Mouse (Mus musculus): ENCODE data around the gene Mib2.
"Not testable (repeated sequence)": the region's sequence is repeated elsewhere in the genome, so short reads cannot be mapped to it uniquely, and the experiment has no call there.

Gene Mib2
- long read RNA-seq, experiment 1, partial matches to known transcripts: 3 of 8 reads
- long read RNA-seq, experiment 1, other reads (novel, unspliced or antisense): 5 of 8 reads
- long read RNA-seq, experiment 2, partial matches to known transcripts: 4 of 10 reads
- long read RNA-seq, experiment 2, other reads (novel, unspliced or antisense): 6 of 10 reads

GRCm38 (mm10) chr4:155668689-155669597 is at the start of gene Mib2:
TSS of gene Mib2 (minus strand) at chr4:155669198.
- intact Hi-C loops (cut with DNase I): no loop called here

- intact Hi-C loops (cut with DNase I): no loop called here
These were observed 41.7 kb upstream of the Mib2 start for GRCm38 (mm10) chr4:155710521-155711252.

GRCm38 (mm10) chr4:155708988-155709387 is 40.0 kb upstream of the Mib2 start:
- intact Hi-C loops (cut with DNase I): no loop called here

GRCm38 (mm10) chr4:155708582-155708981 is 39.6 kb upstream of the Mib2 start:
- intact Hi-C loops (cut with DNase I): no loop called here

GRCm38 (mm10) chr4:155705592-155705929 is 36.6 kb upstream of the Mib2 start:
- intact Hi-C loops (cut with DNase I): no loop called here

- intact Hi-C loops (cut with DNase I): no loop called here
These were observed 36.0 kb upstream of the Mib2 start, which contains the start of gene Ssu72 for GRCm38 (mm10) chr4:155704721-155705591. TSS of gene Ssu72 (plus strand) at chr4:155704800.

GRCm38 (mm10) chr4:155703425-155703929 is 34.5 kb upstream of the Mib2 start:
- intact Hi-C loops (cut with DNase I): no loop called here

GRCm38 (mm10) chr4:155700425-155700824 is 31.4 kb upstream of the Mib2 start:
- intact Hi-C loops (cut with DNase I): no loop called here

GRCm38 (mm10) chr4:155696261-155697255 is 27.6 kb upstream of the Mib2 start:
- intact Hi-C loops (cut with DNase I): loop anchor here (10.0 kb wide), 1 partner anchor 212 kb away; no protein-coding TSS in a partner anchor

- intact Hi-C loops (cut with DNase I): loop anchor here (10.0 kb wide), 1 partner anchor 211 kb away; no protein-coding TSS in a partner anchor
These were observed 26.6 kb upstream of the Mib2 start for GRCm38 (mm10) chr4:155695531-155696062.

- intact Hi-C loops (cut with DNase I): loop anchor here (10.0 kb wide), 1 partner anchor 210 kb away; no protein-coding TSS in a partner anchor
These were observed 25.7 kb upstream of the Mib2 start for GRCm38 (mm10) chr4:155694482-155695401.

GRCm38 (mm10) chr4:155694111-155694481 is 25.1 kb upstream of the Mib2 start, which contains the start of gene Fndc10:
TSS of gene Fndc10 (plus strand) at chr4:155694342.
- intact Hi-C loops (cut with DNase I): loop anchor here (10.0 kb wide), 1 partner anchor 209 kb away; no protein-coding TSS in a partner anchor

GRCm38 (mm10) chr4:155692421-155692820 is 23.4 kb upstream of the Mib2 start:
- intact Hi-C loops (cut with DNase I): loop anchor here (10.0 kb wide), 1 partner anchor 208 kb away; no protein-coding TSS in a partner anchor

- intact Hi-C loops (cut with DNase I): loop anchor here (10.0 kb wide), 1 partner anchor 206 kb away; no protein-coding TSS in a partner anchor
These were observed 21.8 kb upstream of the Mib2 start for GRCm38 (mm10) chr4:155690571-155691375.

- intact Hi-C loops (cut with DNase I): not testable (repeated sequence)
These were observed 18.8 kb upstream of the Mib2 start for GRCm38 (mm10) chr4:155687764-155688163.

- intact Hi-C loops (cut with DNase I): not testable (repeated sequence)
These were observed 14.8 kb upstream of the Mib2 start for GRCm38 (mm10) chr4:155683670-155684277.

Data from adrenal gland (tissue).